Mouse (Mus musculus): Measurements from ENCODE around the gene Hhatl.

The Hhatl gene

GRCm38 (mm10) chr9:121791757-121792521 is at the start of gene Hhatl:
Gene Hhatl, minus strand, starts transcription at chr9:121792507.
- DNase-seq = no peak

- DNase-seq = no peak
Observed at GRCm38 (mm10) chr9:121839622-121839965, 47.3 kb upstream of the Hhatl start.

GRCm38 (mm10) chr9:121838829-121839621 is 46.7 kb upstream of the Hhatl start, which contains the start of gene Ccdc13:
Gene Ccdc13, minus strand, starts transcription at chr9:121839461.
- peak; percentile 90 for DNase-seq

DNA sequence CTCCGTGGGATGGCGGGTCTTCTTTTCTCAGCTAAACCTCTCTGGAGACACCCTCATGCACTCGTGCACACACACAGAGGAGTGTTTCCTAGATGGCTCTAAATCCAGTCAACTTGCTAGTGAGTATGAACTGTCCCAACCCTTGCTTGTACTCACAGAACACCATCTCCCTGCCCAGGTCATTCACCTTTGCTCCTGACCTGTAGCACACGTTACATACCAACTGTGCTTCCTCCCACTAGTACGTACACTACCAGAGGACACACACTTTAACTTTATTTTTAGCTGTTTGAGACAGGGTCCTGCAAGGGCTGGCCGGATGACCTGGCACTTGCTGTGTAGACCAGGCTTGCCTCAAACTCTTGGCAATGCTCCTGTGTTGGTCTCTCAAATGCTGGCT is 45.7 kb upstream of the Hhatl start:
- DNase-seq = no peak

DNA sequence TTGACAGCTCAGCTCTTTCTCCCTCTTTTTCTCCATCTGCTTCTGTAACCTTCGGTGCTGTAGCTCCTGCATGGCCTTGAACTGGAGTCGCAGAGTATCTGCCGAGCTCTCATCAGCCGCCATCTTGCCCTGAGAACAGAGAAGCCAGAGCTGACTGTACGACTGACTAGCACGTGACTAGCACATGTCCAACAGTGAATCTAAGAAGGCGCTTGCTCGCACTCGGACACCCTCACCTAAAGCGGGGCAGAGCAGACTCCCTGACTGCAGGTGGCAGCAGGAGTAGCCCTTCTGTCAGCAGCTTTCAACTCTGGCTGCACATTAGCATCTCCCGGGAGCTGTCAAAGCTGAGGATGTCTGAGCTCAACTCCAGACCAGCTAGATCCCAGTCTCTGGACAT is 41.5 kb upstream of the Hhatl start:
- no peak for DNase-seq

DNA sequence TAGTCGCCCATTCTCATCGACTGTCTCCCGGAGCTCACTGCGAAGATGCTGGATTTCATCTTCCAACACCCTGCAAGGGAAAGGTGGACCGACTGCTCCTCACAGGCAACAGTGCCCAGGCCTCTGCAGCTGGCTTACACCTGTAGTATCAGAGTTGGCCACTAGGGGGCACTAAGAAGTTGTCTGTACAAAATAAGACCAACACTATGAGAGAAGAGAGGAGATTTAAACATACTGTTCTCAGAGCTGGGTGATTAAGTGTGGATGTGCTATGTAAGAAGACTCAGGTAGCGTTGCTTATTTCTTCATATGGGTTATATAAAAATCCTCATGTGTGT is 38.6 kb upstream of the Hhatl start:
- DNase-seq = peak; percentile 89

GRCm38 (mm10) chr9:121830243-121830955 is 38.1 kb upstream of the Hhatl start:
- peak; percentile 61 for DNase-seq

DNA sequence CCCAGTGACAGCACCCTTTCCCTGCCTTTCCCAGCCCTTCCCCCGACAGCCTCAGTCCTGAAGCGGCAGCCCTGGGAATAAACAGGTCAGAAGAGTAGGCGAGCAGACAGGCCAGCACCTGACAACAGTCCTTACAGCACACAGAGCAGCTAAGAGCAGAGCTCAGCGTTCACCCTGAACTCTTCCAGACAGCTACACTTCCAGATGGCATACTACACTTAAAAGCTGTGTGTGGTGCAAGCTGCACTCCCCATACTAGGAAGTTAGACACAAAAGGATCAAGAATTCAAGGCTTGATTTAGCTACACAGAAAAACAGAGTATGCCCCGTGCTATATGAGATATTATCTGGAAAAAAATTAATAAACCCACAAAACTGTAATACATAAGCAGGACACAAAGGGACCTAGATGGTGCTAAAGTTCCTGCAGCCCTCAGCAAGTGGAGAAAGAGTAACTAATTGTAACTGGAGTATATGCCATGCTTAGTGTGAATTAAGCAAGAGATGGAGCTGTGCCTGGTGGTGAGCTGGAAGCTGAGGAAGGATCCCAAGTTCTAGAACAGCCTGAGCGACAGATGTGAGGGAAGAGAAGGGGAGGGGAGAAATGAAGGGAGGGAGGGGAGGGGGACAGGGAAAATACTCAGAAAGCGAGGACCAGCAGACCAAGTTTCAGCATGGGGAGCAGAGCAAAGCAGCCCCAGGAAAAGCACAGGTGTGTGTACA is 37.1 kb upstream of the Hhatl start:
- no peak for DNase-seq

DNA sequence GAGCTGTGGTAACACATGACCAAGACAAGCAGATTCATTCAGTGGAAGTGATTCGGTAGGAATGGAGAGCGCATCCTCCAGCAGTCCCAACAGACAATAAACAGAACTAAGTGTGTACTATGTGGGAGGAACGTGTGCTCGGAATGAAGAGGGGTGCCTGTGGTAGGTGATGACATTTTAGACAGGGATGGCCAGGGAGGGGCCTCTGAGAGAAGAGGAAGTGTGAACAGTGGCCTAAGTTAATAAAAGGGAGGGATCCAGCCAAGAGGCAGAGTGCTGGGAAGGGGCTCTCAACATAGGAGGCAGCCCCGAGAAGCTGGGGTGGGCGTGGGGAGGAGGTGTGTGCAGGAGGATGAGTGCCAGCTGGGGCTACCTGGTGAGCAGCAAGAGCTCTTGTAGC is 36.0 kb upstream of the Hhatl start:
- DNase-seq = no peak

- no peak for DNase-seq
Observed at GRCm38 (mm10) chr9:121826356-121826755, 34.0 kb upstream of the Hhatl start.

- no peak for DNase-seq
Observed at GRCm38 (mm10) chr9:121823991-121824390, 31.7 kb upstream of the Hhatl start.

- DNase-seq = no peak
Observed at GRCm38 (mm10) chr9:121823051-121823450, 30.7 kb upstream of the Hhatl start.

- DNase-seq = peak; percentile 53
Observed at GRCm38 (mm10) chr9:121822585-121822991, 30.3 kb upstream of the Hhatl start.

DNA sequence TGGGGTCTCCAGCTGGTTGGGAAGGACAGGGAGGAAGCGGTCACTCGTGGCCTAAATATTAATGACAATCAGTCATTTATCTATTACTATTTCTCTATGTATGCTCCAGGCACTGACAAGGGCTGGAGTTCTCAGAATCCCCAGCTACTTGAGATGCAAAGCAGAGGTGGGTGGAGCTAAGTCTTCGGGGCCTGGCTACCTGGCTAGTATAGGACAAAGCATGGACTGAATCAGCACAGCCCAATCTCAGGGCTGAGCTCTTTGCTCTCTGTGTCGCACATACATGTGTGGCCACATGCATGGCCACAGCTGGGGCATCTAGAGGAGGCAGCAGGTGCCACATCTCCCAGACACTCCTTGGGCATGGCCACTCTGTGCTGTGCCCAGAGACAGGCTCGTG is 28.5 kb upstream of the Hhatl start:
- DNase-seq = no peak

GRCm38 (mm10) chr9:121819771-121820471 is 27.6 kb upstream of the Hhatl start:
- DNase-seq = no peak

- DNase-seq = peak; percentile 46
Observed at GRCm38 (mm10) chr9:121819073-121819770, 26.9 kb upstream of the Hhatl start.

DNA sequence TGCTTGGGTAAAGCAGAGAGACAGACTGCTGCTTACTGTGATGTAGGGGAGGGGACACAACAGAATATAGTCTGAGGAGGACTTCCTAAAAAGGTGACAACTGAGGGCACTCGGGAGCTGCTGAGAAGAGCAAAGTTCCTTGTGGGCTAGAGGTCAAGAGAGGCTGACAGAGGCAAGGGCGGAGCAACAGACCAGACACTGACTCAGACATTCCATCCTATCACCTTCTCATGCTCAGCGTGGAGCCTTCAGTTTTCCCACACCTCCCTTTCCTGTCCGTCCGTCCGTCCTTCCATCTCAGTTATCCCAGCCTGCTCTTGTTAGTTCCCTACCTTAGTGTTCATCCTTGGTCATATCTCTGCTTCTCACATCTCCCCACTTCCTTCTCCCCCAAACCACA is 22.9 kb upstream of the Hhatl start:
- no peak for DNase-seq

DNA sequence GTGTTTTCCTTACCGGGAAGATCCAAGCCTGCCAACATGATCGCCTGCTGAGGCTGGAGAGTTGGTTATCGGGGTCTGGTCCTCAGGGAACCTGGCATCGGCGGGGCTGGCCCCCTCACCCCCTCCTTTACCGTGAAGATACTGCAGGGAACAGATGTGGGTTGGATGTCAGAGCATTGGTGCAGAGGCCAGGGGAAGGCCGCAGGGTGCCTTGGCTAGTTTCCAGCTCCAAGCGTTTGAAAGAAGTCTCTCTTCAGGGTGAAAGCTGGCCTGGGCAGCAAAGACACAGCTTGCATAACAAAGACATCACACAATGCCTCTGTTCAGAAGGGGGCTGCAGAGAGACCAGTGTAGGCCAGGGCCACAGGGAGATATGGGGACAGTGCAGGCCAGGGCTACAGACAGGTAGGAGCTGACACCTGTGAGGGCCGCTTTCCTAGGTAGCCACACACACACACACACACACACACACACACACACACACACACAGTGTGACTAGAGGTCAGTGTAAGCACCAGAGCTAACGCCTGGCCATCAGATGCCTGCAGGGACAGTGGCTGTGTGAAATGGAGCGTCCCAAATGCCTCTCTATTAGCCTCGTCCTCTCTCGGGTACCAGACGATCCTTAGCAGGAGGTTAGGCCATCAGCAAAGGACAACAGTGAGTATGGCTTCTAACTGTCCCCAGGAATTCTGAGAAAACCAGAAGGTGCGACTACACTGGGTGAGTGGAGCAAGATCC is 17.9 kb upstream of the Hhatl start:
- peak; percentile 52 for DNase-seq

DNA sequence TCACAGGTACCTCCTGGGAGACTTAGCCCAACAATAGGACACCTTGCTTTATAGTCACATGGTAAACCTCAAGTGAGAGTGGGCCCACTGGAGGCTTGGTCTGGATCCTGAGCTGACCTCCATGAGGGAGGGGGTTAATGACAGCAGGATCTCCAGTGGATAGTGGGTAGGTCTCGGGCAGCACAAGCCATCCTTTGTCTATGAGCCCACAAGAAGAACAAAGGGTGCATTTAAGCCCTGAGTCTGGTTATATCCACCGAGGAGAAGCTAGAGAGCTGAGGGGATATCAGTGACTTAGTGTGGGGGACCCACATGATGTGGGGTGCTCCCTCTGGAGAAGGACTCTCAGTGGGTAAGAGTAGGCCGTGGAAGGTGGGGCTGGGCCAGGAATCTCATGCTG is 16.2 kb upstream of the Hhatl start:
- no peak for DNase-seq

DNA sequence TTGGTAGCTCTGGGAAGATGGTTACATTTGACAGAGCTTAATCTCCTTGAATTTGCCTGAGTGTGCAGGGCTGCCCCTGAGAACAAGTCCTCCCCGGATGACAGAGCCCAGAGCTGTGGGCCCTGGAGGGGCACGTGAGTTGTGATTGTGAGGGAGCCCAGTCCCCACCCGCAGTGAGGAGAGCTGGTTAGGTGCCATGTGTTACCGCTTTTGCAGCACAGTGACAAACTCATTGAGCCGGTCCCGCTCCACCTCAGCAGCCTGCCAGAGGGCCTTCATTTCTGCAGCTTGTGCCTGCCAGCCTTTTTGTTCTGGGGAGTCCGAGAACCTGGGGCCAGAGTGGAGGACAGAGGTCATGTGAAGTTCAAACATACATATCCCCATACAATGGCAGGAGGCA is 15.6 kb upstream of the Hhatl start:
- no peak for DNase-seq

DNA sequence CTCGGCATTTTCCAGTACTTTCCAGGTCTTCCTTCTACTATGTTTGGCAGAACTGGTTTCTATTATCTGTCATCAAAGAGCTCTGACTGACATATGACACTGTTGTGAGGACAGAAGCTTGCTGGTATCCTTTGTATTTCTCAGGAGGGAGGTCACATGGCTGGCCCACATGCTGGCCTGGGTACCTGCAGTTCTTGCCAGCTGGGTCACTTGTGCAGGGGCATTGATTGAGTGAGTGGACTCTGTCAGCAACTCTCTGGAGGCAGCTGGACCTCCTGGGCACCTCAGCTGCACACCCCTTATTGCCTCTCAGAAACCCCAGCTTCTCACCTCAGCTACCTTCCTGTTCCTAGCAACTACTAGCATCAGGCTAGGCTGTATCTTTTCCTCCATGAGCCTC is 15.2 kb upstream of the Hhatl start:
- no peak for DNase-seq

Measured in lung, postnatal 10 days (tissue).